Mouse (Mus musculus) hindbrain, embryonic 13.5 days (tissue): Measurements from ENCODE around the gene Arhgap15. TPM values are rescaled to one million over a fixed set of nuclear protein-coding genes. Genes with fewer than 3 reads are reported as not detected.

Source experiments
- ATAC-seq: fragments of 200-750 bp; cut with Nextera tagmentation; 2 replicates; pipeline ENCODE4 v1.8.0; 2017; ENCODE audit warnings: moderate TSS enrichment; ENCODE audit not compliant: low FRiP score
- H3K27ac ChIP-seq: fragments of 300-500 bp; sonication (generic); 2 replicates; pipeline ENCODE4 v1.5.1; 2015; ENCODE audit warnings: inconsistent platforms, mild to moderate bottlenecking, moderate library complexity
- H3K27me3 ChIP-seq: fragments of 300-500 bp; sonication (generic); 2 replicates; pipeline ENCODE4 v1.6.1; 2015; ENCODE audit warnings: mild to moderate bottlenecking, inconsistent platforms
- H3K36me3 ChIP-seq: fragments of 300-500 bp; sonication (generic); 2 replicates; pipeline ENCODE4 v1.6.1; 2015; ENCODE audit warnings: mild to moderate bottlenecking, inconsistent platforms
- H3K4me1 ChIP-seq: fragments of 300-500 bp; sonication (generic); replicated peaks from 2 replicates; pipeline ENCODE4 v1.6.1; 2015; ENCODE audit warnings: inconsistent platforms
- H3K4me2 ChIP-seq: fragments of 300-500 bp; sonication (generic); 2 replicates; pipeline ENCODE4 v1.6.1; 2015; ENCODE audit warnings: inconsistent platforms, mild to moderate bottlenecking, moderate library complexity
- H3K4me3 ChIP-seq: fragments of 300-500 bp; sonication (generic); 2 replicates; pipeline ENCODE4 v1.5.1; 2015; ENCODE audit warnings: mild to moderate bottlenecking, inconsistent platforms
- H3K9ac ChIP-seq: fragments of 300-500 bp; sonication (generic); 2 replicates; pipeline ENCODE4 v1.6.1; 2015; ENCODE audit warnings: mild to moderate bottlenecking, inconsistent platforms
- H3K9me3 ChIP-seq: fragments of 300-500 bp; sonication (generic); 2 replicates; pipeline ENCODE4 v1.6.1; 2016; ENCODE audit warnings: inconsistent platforms
- WGBS: fragments of 180-500 bp; shearing (Covaris S2); methylation state at CpG from one replicate; pipeline ENCODE4 v1.1.7; 2015; 5-methylcytosine and 5-hydroxymethylcytosine counted together
- polyA plus RNA-seq: library from polyadenylated mRNA; unstranded; fragments of >200 nt; fragmentation: Nextera tagmentation; extraction: Ambion mirVana; gene quantifications from 2 replicates; pipeline ENCODE4 v1.2.1, GENCODE M21; 2015

The Arhgap15 gene
- polyA plus RNA-seq, 1 experiment from 2014 or later, result 2.8 TPM

GRCm38 (mm10) chr2:44111276-44111675, 362.7 kb downstream of the Arhgap15 start:
- H3K36me3 ChIP-seq, result no peaks in the 10 kb centered on the region
- no peak for ATAC-seq
- no peak overlapping the region for H3K27ac ChIP-seq
- no peaks in the 10 kb centered on the region for H3K4me1 ChIP-seq
- H3K9me3 ChIP-seq, result no peaks in the 10 kb centered on the region
- no peak overlapping the region for H3K4me3 ChIP-seq
- no peaks in the 10 kb centered on the region for H3K27me3 ChIP-seq
- 94% methylated on average over 3 of the region's 3 CpGs for WGBS
- no peak overlapping the region for H3K4me2 ChIP-seq
- H3K9ac ChIP-seq, result no peak overlapping the region

DNA sequence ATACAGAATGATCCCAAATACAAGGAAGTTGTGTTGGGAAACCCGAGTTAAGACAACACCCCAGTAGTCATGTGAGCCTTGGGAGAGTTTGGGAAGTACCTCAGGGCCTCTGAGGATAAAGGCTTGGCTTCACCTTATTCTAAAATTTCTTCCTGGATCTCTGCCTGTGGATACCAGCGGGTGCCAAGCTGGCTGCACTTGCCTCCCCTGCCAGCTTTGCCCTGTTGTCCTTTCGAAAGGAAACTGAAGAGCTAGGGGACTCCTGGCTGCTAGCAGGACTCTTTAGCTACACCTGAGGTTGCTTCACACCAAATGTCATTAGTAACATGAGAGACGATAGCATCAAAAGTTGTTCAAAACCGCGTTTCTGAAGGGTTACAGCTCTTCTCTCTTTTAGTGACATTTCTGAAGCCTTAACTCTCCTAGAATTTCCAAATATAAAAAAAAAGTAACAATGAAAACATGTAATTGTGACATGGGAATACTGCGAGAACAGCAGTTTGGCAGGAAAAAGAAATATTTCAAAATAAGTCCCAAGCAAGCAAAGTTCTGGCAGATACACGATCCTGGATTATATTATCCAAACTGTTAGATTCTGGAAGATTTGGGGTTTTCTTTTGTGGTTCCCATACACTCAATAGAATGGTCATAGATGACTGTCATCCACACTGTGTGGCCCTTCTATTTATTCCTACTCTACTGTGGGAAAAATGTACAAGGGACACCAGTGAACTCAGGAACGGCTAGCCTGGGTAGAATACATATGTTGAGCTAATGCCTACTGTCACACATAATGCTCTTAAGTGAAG, 364.6 kb downstream of the Arhgap15 start:
- Histone ChIP-seq H3K36me3 (no peaks in the 10 kb centered on the region), H3K9me3 (no peaks in the 10 kb centered on the region), H3K4me2 (no peak overlapping the region), H3K27ac (no peak overlapping the region), H3K27me3 (no peaks in the 10 kb centered on the region), H3K4me3 (no peak overlapping the region), H3K9ac (no peak overlapping the region), H3K4me1 (no peaks in the 10 kb centered on the region)
- ATAC-seq, result no peak
- 85% methylated on average over 9 of the region's 9 CpGs for WGBS

DNA sequence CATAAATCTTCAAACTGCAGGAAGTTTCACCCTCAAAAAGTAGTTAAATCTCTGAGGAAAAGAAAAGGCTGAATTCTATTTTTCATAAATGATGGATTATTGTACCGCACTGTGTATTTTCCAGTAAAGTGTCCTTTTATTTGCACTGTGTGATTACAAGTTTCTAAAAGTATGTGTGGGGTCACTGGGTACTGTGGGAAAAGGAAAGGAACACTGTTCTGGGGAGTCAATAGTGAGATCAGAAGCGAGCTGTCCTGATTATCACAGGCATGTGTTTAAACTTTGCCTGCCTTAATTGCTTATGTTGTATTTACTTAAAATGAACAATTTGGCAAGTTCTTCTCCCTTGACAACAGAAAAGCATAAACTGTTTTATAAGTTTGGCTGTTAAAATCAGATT, 365.7 kb downstream of the Arhgap15 start:
- Histone ChIP-seq H3K4me2 (no peak overlapping the region), H3K4me3 (no peak overlapping the region), H3K27me3 (no peaks in the 10 kb centered on the region), H3K36me3 (no peaks in the 10 kb centered on the region), H3K9ac (no peak overlapping the region), H3K4me1 (no peaks in the 10 kb centered on the region), H3K27ac (no peak overlapping the region), H3K9me3 (no peaks in the 10 kb centered on the region)
- ATAC-seq, result no peak
- 84% methylated on average over 2 of the region's 2 CpGs for WGBS

- 81% methylated on average over 5 of the region's 5 CpGs for WGBS
- ATAC-seq, result no peak
- Histone ChIP-seq H3K4me1 (no peaks in the 10 kb centered on the region), H3K4me3 (no peak overlapping the region), H3K4me2 (no peak overlapping the region), H3K9me3 (no peaks in the 10 kb centered on the region), H3K36me3 (no peaks in the 10 kb centered on the region), H3K27me3 (no peaks in the 10 kb centered on the region), H3K27ac (no peak overlapping the region), H3K9ac (no peak overlapping the region)
These were observed 372.5 kb downstream of the Arhgap15 start for GRCm38 (mm10) chr2:44121162-44121561.

DNA sequence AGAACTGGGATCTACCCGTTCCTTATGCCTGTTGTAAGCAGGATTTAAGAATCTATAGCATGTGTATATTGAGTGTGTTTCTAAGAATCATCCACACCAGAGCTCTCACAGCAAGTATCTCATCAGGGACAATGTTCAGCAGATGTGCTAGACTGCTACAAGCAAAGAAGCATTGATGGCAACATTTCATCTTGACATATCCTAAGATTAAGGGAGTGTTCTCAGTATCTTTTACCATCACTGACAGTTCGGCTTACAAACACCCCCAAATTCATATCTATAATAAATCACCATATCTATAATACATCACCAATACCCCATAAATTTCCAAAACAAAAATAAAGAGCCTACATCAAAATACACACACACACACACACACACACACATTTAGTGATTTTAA, 374.6 kb downstream of the Arhgap15 start:
- Histone ChIP-seq H3K4me3 (no peak overlapping the region), H3K9ac (no peak overlapping the region), H3K27ac (no peak overlapping the region), H3K27me3 (no peaks in the 10 kb centered on the region), H3K36me3 (no peaks in the 10 kb centered on the region), H3K4me1 (no peaks in the 10 kb centered on the region), H3K9me3 (no peaks in the 10 kb centered on the region), H3K4me2 (no peak overlapping the region)
- no peak for ATAC-seq
- 86% methylated on average over 2 of the region's 2 CpGs for WGBS

GRCm38 (mm10) chr2:44124093-44124492, 375.5 kb downstream of the Arhgap15 start:
- Histone ChIP-seq H3K9me3 (no peaks in the 10 kb centered on the region), H3K36me3 (no peaks in the 10 kb centered on the region), H3K9ac (no peak overlapping the region), H3K4me3 (no peak overlapping the region), H3K4me2 (no peak overlapping the region), H3K27ac (no peak overlapping the region), H3K27me3 (no peaks in the 10 kb centered on the region), H3K4me1 (no peaks in the 10 kb centered on the region)
- WGBS, result 79% methylated on average over 3 of the region's 3 CpGs
- no peak for ATAC-seq

GRCm38 (mm10) chr2:44124683-44125082, 376.1 kb downstream of the Arhgap15 start:
- Histone ChIP-seq H3K4me1 (no peaks in the 10 kb centered on the region), H3K27me3 (no peaks in the 10 kb centered on the region), H3K36me3 (no peaks in the 10 kb centered on the region), H3K4me2 (no peak overlapping the region), H3K9ac (no peak overlapping the region), H3K27ac (no peak overlapping the region), H3K9me3 (no peaks in the 10 kb centered on the region), H3K4me3 (no peak overlapping the region)
- 81% methylated on average over 3 of the region's 3 CpGs for WGBS
- ATAC-seq, result no peak

DNA sequence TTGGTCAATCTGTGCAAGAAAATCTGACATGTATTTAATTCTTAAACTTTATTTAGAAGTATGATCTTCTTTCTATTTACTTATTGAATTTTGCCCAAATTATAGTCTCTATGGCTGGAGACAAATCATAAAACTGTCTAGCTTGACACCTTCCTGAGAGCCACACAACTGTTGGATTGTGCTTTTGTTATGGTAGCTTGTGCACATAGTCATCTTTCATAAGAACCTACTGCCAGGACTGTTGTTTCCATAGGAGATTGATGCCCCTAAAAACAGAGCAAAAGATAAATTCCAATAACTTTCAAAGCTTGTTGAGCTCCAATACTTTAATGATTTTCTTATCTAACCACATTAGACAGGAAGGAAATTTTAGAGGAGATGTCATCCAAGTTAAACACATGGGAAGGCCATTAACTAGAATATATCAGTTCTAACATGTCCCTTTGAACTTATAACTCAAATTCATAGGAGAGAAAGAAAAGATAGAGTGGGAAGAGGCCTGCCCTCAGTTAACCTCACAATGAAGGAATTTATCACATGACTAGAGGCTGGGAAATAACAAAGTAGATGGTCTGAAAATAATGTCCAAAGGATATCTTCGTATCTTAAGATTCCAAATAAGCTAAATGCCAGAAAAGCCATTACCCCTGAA, 377.5 kb downstream of the Arhgap15 start:
- Histone ChIP-seq H3K4me2 (no peak overlapping the region), H3K36me3 (no peaks in the 10 kb centered on the region)
- 84% methylated on average over 1 of the region's 1 CpGs for WGBS

GRCm38 (mm10) chr2:44129533-44129932, 380.9 kb downstream of the Arhgap15 start:
- no peak overlapping the region for H3K27ac ChIP-seq
- H3K27me3 ChIP-seq, result no peaks in the 10 kb centered on the region
- WGBS, result 91% methylated on average over 3 of the region's 3 CpGs
- ATAC-seq, result no peak
- no peak overlapping the region for H3K4me3 ChIP-seq
- no peak overlapping the region for H3K9ac ChIP-seq
- no peak overlapping the region for H3K4me2 ChIP-seq
- no peaks in the 10 kb centered on the region for H3K36me3 ChIP-seq
- H3K9me3 ChIP-seq, result no peaks in the 10 kb centered on the region
- no peaks in the 10 kb centered on the region for H3K4me1 ChIP-seq

More for the DNA sequence above, 377.5 kb downstream of the Arhgap15 start:
- H3K27ac ChIP-seq, result no peak overlapping the region
- H3K27me3 ChIP-seq, result no peaks in the 10 kb centered on the region
- no peaks in the 10 kb centered on the region for H3K4me1 ChIP-seq
- no peak overlapping the region for H3K4me3 ChIP-seq
- ATAC-seq, result no peak
- H3K9me3 ChIP-seq, result no peaks in the 10 kb centered on the region
- H3K9ac ChIP-seq, result no peak overlapping the region

DNA sequence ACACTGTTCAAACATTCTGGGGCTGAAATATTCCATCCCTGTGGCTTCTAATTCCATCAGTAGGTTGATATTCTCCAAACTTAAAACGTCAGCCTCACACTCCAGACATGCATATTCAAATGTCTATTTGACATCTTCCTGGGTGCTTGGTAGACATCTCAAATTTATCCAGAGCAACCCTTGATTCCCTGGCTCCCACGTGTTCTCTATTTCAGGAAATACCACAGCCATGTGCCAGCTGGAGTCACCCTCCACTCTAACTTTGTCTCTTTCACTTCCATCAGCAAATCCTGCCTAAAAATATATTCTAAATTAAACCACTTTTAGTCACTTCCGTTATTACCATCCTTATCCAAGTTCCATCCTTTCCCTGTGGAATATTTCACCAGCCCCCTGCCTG, 382.6 kb downstream of the Arhgap15 start:
- H3K4me1 ChIP-seq, result no peaks in the 10 kb centered on the region
- no peak overlapping the region for H3K27ac ChIP-seq
- ATAC-seq, result no peak
- no peaks in the 10 kb centered on the region for H3K9me3 ChIP-seq
- no peak overlapping the region for H3K9ac ChIP-seq
- H3K27me3 ChIP-seq, result no peaks in the 10 kb centered on the region
- no peak overlapping the region for H3K4me3 ChIP-seq
- no peaks in the 10 kb centered on the region for H3K36me3 ChIP-seq
- WGBS, result 79% methylated on average over 3 of the region's 3 CpGs
- H3K4me2 ChIP-seq, result no peak overlapping the region

DNA sequence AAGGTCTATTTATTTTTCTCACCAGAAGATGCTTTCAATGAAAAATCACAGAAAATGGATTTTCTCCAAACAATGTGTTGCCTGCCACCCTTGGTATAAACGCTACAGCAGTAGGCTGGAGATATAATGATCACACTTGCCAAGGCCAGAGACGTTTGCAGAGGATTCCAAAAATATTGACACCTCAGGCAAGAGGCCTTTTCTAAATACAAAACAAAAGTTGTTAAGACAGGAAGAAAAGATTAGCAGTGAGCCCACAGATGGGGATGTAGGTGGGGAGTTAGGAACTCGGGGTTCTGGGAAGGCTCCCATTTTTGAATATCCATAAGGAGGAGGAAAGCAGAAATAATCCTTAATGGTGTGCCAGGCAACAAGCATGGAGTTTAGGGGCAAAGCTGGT, 386.2 kb downstream of the Arhgap15 start:
- ATAC-seq, result no peak
- Histone ChIP-seq H3K4me3 (no peak overlapping the region), H3K27ac (no peak overlapping the region), H3K9ac (no peak overlapping the region), H3K9me3 (no peaks in the 10 kb centered on the region), H3K36me3 (no peaks in the 10 kb centered on the region), H3K4me1 (no peaks in the 10 kb centered on the region), H3K4me2 (no peak overlapping the region), H3K27me3 (no peaks in the 10 kb centered on the region)
- WGBS, result 88% methylated on average over 3 of the region's 3 CpGs

- Histone ChIP-seq H3K4me2 (no peak overlapping the region), H3K9ac (no peak overlapping the region), H3K36me3 (no peaks in the 10 kb centered on the region), H3K9me3 (no peaks in the 10 kb centered on the region), H3K27me3 (no peaks in the 10 kb centered on the region), H3K4me1 (no peaks in the 10 kb centered on the region), H3K27ac (no peak overlapping the region), H3K4me3 (no peak overlapping the region)
- 92% methylated on average over 4 of the region's 4 CpGs for WGBS
- ATAC-seq, result no peak
These were observed 391.8 kb downstream of the Arhgap15 start for GRCm38 (mm10) chr2:44140455-44140854.

DNA sequence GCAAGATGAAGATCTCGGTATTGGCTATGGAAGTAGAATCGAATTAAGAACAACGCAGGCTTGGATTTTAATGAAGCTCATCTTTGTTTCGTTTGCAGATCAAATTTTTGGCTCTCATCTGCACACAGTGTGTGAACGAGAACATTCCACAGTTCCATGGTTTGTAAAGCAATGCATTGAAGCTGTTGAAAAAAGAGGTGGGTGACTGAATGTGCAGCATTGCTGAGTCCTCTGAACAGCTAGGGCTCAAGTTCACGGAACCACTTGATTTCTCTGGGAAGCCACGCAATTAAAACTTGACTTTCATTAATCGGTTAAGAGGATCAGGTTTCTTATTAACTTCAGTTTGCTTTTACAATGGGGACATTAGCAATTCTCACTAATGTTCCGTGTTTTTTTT, 393.5 kb downstream of the Arhgap15 start:
- Histone ChIP-seq H3K4me2 (no peak overlapping the region), H3K4me3 (no peak overlapping the region), H3K27me3 (no peaks in the 10 kb centered on the region), H3K27ac (no peak overlapping the region), H3K36me3 (no peaks in the 10 kb centered on the region), H3K4me1 (no peaks in the 10 kb centered on the region), H3K9me3 (no peaks in the 10 kb centered on the region), H3K9ac (no peak overlapping the region)
- 89% methylated on average over 9 of the region's 9 CpGs for WGBS
- ATAC-seq, result no peak
